Mouse (Mus musculus): ENCODE results near the gene Mthfd1l.
"Not testable (repeated sequence)": the region's sequence is repeated elsewhere in the genome, so short reads cannot be mapped to it uniquely, and the experiment has no call there.

Mthfd1l gene

GRCm38 (mm10) chr10:4123280-4123945 is 150.5 kb downstream of the Mthfd1l start:
- DNase-seq, result not testable (repeated sequence)

GRCm38 (mm10) chr10:4124148-4124547 is 151.2 kb downstream of the Mthfd1l start:
- no peak for DNase-seq

DNA sequence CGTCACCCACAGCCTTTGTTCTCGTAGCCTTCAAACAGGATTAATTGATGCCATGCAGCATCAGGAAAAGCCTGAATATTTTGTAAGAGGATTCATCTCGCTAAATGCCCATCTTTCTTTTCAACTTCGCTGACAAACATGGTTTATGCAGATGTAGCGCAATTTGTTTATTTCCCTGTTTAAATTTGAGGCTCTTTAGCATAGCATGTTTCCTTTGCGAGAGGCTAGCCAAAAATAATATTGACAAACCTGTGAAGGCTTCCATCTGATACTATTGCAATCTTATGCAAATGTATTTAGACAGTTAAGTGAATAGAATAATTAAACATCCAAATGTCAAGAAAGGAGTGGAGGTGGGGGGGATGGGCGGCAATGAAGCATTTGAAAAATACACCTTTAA is 152.3 kb downstream of the Mthfd1l start:
- DNase-seq, result no peak

- no peak for DNase-seq
Observed at GRCm38 (mm10) chr10:4126335-4127012, 153.6 kb downstream of the Mthfd1l start.

DNA sequence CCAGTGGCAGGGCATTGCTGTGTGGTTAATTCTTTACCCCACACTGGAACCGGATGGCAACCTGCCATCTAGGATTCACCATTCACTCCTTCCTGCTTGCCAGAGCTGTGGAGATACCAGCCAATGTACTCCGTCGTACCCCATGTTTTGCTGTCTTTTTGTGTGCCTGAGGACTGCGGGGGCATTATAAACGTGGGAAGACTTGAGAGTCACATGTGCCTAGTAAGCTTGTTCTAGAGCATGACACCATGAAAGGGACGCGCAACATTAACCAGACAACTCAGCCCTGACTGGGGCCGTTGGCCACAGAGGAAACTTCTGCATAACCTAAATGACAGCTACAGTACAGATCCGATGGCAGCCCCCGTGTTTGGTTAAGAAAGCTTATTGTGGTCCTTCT is 155.5 kb downstream of the Mthfd1l start:
- no peak for DNase-seq

- no peak for DNase-seq
Observed at GRCm38 (mm10) chr10:4128915-4129314, 156.0 kb downstream of the Mthfd1l start.

GRCm38 (mm10) chr10:4129461-4129860 is 156.5 kb downstream of the Mthfd1l start:
- DNase-seq, result no peak

DNA sequence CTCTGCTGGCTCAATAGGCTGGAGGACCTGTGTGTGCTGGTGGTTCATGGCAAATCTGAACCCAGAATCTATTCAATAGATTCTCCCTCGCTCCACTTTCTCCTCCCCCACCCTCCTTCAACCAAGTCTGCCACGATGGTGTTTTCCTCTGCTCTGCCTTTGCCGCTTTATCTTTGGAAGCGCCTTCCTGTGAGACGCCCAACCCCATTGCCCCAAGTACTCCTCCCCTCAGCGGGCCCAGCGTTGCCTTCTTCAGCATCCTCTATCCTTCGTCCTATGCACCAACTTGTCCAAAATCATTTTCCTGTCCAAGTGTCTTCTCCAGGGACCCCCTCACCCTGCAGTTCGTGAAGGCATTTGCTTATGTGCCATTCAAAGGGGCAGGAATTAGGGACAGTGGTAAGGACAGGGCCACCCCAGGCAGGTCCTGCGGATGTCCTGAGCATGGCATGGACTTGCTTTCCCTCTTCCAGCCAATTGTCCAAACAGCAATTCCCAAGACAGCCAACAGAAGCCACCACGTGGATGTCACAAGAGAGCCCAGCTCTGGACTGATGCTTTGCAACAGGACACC is 157.2 kb downstream of the Mthfd1l start:
- no peak for DNase-seq

DNA sequence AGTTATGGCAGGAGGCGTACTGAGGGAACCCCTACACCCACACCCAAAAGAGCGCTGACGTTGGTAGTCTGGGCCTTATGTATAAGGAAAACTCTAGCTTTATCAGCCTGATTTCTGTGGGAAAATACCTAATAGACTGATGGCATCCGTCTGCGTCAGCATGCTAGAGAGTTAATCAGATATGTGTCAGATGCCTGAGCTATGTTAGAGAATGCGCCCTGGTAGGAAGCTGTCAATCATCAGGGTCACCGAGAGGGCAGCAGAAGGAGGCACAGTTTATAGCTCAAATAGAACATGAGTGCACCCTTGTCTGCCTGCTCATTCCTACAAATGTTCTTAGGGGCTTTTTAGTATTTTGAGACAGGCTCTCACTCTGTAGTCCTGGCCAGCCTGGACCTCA is 159.8 kb downstream of the Mthfd1l start:
- DNase-seq, result no peak

GRCm38 (mm10) chr10:4135100-4135764 is 162.3 kb downstream of the Mthfd1l start:
- no peak for DNase-seq

- DNase-seq, result no peak
Observed at GRCm38 (mm10) chr10:4139531-4139930, 166.6 kb downstream of the Mthfd1l start.

DNA sequence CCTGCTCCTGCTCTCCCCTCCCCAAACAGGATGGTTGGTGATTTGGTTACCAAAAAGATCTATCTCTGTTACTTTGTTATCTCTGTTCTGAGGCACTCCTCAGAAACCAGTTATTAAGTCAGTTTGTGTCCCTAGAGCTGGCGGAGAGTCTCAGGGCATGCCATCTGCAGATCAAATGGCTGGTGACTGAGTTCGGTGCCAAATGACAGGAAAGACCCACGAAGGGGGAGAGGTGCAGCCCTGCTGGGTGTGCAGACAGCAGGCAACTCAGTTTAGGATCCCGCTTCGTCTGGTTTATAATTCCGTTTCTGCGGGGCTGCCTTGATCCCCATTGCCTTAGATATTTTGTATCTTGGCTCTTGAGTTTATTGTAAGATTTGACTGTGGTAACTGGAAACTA is 168.8 kb downstream of the Mthfd1l start:
- DNase-seq, result no peak

DNA sequence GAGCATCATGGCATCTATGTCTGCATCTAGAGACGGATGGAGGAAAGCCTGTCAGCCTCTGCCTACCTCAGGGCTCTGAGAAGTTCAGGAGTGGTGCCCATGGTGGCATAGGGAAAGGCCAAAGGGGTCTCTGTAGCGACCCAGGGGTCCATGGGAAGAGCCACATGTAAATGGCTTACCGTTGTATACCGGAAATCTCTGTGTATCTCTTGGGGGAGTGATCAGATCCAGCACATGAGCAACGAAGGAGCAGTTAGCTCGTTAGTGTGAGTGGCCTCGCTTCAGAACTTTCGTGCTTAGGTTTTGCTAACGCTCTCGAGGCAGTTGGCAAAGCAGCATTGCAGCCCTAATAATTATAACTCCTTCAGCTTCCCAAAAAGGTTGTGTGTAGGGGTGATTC is 169.9 kb downstream of the Mthfd1l start:
- no peak for DNase-seq

DNA sequence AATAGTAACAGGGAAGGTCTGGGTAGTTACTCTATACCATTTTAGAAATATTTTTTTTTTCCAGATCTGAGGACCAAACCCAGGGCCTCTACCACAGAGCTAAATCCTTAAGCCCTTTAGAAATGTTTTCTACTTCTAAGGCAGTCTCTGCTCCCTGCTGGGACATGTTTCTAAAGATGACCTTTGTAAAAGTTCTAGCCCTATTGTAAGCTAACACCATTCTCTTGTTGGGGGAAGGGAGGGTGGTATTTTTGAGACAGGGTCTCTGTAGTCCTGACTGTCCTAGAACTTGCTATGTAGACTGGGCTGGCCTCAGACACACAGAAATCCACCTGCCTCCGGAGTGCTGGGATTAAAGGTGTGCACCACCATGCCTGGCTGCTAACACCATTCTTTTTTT is 170.5 kb downstream of the Mthfd1l start:
- DNase-seq, result no peak

GRCm38 (mm10) chr10:4145080-4145807 is 172.3 kb downstream of the Mthfd1l start:
- no peak for DNase-seq

DNA sequence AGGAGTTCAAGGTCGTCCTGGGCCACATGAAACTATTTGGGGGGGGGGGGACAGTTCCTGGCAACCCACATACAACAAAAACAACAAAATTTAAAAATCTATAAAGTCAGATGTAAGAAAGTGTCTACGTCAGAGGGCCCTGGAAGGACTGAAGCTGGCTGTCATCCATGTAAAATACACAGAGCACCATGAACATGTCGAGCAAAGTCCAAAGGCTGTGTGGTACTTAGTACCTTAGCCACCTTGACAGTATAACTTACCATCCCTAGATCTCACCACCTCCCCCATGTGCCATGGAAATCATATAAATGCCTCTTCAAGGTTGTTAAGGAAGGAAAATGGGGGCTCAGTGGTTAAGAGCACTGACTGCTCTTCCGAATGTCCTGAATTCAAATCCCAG is 174.0 kb downstream of the Mthfd1l start:
- no peak for DNase-seq

GRCm38 (mm10) chr10:4151159-4151558 is 178.2 kb downstream of the Mthfd1l start:
- DNase-seq, result no peak

DNA sequence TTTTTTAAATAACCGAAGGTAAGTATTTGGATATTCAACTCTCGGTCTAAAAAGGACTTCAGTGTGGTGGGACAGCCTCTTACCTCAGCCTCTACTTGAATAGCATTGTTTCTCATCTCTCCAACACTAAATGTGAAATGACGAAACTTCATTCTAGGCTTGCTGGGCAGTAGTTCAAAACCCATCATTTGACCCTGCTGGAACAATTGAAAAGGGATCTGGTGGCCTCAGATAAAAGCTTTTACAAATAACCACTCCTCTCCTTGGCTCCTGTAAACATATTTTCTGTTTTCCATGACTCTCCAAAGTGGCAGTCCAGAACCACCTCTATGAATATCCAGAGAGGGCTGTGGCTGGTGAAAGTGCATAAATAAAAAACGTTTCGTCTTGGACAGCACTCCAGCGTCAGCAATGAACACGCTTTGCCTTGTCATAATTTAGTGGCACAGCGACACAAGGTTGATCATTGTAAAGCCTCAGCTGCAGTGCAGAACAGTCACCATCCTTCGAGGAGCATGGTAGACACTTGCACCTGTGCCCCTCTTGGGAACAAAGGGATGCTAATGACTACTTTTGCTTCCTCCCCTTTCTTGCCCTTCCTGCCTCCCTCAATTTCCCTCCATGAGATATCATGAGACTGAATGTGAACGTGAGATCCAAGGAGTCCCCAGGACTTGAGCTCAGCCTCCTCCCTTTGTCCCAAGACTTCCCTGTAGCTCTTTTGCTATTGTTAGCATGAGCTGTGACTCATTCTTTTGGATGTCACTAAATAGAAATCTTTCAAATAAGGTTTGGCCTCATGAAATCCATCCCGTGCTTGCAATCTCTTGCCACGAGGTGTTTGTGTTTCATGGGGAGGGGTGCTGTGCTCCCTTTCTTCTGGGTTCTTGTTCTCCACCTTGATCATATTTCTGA is 179.2 kb downstream of the Mthfd1l start:
- DNase-seq, result no peak

DNA sequence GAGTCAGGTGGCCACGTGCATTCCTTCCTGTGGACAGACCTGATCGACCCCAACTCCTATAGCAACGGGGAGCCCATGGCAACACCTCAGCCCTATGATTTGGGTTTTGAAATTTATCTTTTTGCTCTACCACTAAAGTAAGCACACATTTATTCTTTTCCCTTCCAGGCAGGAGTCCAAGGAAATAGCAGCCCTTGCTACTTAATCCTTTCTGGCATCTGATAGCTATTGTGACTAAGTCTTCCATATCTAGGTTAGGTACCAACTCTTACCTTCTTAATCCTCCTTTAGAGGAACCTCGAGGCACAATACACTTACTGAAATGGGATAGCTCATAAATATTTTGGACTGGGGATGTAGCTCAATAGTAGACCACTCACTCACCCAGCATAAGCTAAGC is 180.1 kb downstream of the Mthfd1l start:
- DNase-seq, result no peak

GRCm38 (mm10) chr10:4154035-4154434 is 181.1 kb downstream of the Mthfd1l start:
- no peak for DNase-seq

DNA sequence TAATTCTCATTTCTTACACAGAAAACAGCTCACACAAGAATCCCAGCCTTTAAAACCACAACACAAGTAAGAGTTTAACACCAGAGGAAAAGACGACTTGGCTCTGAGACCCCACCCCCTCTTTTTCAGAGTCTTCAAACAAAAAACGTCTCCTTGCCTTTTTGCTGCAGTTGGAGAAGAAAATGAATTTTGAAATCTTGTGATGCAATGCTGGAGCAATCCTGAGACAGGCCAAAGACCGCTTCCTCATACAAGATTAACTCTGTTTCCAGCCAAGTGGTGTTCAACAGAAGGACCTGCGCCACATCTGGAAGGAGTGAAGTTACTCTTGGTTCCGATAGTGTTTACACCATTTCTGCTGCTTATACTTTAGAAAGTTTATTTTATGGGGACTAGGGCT is 182.6 kb downstream of the Mthfd1l start:
- no peak for DNase-seq

- no peak for DNase-seq
Observed at GRCm38 (mm10) chr10:4158533-4158932, 185.6 kb downstream of the Mthfd1l start.
